Mouse (Mus musculus): Measurements from ENCODE around the gene Hyal3.

The Hyal3 gene

DNA sequence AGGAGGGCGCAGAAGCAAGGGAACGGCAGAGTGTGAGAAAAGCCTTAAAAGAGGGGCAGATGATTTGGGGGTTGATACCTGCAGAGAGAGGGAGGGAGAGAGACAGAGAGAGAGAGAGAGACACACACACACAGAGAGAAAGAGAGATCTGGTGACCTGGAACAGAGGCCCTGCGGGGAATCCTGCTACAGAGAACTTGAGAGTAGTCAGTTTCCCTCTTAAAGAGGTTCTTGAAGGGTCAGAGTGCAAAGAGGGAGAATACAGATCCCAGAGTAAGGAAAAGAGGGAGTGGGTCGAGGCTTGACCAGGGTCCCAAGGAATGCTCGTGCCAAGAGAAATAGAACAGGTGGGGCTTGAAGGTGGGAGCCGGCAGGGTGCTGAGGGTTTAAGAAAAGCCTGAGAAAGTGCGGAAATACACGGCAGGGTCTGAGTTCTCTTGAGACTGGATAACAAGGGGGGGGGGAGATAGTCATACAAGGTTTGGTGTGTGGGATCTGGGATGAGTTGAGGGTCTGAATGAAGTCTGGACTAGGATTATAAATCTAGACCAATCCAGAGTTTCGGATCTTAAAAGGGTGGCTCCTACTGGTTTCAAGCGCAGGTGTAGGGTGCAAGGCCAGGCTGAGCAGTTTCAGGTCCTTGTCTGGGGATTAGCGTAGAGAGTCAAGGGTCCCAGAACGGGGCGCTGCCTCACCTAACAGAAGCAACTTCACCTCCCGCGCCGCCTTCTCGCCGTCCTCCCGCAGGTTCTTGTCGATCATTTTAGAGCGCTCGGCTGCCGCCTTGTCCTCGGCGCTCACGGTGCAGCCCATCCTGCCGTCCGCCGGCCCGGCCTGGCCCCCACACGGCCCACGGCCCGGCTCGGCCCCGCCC is 54.0 kb downstream of the Hyal3 start:
- DNase-seq (ENCODE audit: low spot score in 2 of 2): no peak

DNA sequence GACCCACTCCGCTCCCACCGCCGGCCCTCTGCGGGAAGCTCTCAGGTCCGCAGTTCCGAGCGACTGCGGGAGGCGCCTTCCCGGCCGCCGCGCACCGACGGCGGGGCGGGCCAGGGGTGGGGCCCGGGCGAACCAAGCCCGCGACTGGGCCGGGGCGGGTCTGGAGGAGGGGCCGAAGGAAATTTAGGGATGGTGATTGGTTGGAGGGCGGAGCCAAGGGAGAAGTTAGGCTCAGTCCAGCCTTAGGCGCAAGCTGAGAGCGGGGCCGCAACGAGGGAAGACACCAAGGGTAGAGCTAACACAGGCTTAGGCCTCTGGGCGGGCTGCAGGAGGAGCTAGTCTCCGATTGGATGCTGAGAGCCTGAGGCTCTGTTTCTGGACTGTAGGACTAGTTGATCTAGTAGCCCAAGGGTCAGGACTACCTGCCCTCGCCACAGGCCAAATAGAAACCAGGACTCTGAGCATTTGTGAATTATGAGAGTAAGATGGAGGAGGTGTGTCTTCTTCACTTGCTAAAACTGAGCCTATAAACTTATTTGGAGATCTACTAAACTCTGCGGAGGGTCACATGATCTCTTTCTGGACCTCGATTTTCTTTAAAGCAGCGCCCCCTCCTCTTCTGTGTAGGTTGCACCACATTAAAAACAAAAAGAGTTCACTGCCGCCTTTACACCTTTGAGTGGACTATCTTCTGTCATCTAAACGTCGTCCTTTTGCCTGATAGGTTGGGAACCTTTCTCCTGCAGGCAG is 54.8 kb downstream of the Hyal3 start, which contains the start of gene Gnai2:
Gene Gnai2 (minus strand): TSS at position 89 of the 750 bp plus-strand sequence.
- peak; percentile 99 for DNase-seq (ENCODE audit: low spot score in 2 of 2)
